Mouse (Mus musculus) cerebellum, adult (tissue): ENCODE data around the gene Scamp5.

Experiments used
- ATAC-seq: cut with Nextera tagmentation; 2 replicates; pipeline ENCODE4 v1.9.2; 2017; ENCODE audit warnings: mild to moderate bottlenecking, moderate library complexity, mixed read lengths; ENCODE audit not compliant: insufficient number of reproducible peaks, low FRiP score, low TSS enrichment

Scamp5 gene

GRCm38 (mm10) chr9:57420321-57421120 lies 47.3 kb downstream of the Scamp5 start:
- no peak for ATAC-seq

DNA sequence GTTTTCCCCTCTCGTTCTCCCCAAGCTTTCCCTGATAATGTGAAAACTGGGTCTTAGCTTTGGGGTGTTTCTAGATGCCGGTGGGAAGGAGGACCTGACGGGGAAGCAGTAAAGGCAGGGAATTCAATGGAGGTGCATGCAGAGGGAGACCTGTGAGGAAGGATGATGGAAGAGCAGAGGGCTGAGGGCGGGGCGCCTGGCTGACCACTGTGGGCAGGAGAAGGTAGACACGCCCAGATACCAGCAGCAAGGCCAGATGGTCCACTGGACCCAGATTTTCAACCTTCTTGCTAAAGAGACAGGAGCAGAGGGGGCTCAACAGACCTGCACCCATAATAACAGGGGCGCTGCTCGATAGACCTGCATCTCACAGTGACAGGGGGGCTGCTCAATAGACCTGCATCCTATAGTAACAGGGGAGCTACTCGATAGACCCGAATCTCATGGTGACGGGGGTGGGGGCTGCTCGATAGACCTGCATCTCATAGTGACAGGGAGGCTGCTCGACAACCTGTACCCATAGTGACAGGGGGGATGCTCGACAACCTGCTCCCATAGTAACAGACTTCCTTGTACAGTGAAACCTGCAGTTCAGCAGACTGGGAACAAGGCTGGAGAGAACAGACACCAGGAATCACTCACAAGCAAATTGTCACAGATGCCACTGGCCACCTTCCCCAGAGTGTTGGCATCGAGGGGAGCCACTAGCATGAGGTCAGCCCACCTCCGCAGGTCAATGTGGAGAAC lies 48.2 kb downstream of the Scamp5 start:
- ATAC-seq: no peak

DNA sequence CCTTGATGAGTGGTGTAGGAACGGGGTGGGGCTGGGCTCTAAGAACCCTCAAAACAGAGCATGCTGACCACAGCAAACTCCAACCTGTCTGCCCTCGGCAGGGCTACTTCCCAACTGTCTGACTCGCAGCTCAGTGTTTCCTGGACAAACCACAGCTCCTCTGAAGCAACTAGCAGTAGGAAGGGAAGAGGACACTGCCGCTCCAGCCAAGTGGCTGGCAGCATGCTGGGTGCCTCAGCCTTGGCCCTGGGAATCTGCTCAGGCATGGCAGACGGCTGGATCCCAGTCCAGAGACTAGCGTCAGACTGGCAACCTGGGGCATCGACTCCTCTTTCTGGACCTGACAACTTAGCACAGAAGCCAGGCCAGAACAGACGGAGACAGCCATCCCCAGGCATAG lies 50.5 kb downstream of the Scamp5 start:
- peak; percentile 92 for ATAC-seq

DNA sequence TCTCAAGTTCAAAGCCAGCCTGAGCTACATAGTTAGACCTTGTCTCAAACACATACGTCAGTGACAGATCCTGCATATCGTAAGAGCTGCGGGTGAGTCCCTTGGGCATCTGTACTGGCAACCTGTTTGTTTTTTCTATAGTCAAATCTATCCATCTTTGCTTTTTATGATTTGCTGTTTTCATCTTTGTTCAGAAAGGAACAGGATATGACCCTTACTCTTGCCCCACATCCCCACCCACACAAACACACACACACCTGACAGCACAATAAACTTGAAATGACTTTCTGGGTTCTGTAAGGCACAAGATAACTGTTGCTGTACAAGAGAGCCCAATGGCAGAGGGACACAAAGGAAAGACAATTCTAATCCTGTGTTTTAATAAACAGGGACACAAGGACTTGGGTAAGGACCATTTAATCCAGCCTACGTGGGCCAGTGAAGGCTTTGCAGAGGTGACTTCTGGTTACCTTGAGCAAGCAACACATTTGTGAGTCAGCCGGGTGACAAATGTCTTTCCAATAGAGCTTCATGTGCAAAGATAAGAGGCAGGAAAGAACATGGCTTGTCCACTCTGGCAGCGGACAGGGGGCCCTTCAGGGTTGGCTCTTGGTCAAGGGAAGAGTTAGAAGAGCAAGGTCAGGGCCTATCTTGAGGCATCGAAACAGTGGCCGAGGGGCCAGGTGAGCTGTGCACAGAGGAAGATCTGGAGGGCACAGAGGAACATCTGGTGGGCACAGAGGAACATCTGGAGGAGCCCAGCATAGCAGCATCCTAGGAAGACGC lies 60.5 kb downstream of the Scamp5 start:
- no peak for ATAC-seq

DNA sequence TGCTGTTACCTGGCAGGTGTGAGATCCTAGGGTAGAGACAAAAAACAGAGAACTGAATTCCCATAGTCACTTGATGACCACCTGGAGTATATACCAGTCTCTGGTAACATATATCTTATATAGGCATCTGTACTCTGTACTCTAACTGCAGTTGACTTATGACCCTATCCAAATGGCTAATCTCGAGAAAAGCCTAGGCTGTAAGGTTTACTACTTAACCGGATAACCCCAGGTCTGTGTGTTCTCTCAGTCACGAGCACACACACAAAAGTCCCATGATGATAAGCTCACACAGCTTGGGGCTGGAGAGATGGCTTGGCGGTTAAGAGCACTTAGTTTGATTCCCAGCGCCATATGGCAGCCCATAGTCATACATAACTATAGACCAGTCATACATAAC lies 61.5 kb downstream of the Scamp5 start:
- no peak for ATAC-seq

DNA sequence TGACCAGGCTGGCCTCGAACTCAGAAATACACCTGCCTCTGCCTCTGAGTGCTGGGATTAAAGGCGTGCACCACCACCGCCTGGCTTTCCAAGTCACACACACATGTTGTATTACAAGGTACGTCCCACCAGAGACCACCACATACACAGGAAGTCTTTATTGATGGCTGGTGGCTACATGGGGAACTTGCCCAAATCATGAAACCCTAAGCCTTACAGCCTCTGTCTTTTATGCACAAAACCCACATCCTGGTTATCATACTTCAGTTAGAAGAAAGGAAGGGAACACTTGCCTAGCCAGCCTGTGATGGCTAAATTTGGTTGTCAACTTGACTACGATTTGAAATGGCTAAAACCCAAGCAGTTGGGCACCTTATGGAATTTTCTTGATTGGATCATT lies 63.8 kb downstream of the Scamp5 start:
- no peak for ATAC-seq

DNA sequence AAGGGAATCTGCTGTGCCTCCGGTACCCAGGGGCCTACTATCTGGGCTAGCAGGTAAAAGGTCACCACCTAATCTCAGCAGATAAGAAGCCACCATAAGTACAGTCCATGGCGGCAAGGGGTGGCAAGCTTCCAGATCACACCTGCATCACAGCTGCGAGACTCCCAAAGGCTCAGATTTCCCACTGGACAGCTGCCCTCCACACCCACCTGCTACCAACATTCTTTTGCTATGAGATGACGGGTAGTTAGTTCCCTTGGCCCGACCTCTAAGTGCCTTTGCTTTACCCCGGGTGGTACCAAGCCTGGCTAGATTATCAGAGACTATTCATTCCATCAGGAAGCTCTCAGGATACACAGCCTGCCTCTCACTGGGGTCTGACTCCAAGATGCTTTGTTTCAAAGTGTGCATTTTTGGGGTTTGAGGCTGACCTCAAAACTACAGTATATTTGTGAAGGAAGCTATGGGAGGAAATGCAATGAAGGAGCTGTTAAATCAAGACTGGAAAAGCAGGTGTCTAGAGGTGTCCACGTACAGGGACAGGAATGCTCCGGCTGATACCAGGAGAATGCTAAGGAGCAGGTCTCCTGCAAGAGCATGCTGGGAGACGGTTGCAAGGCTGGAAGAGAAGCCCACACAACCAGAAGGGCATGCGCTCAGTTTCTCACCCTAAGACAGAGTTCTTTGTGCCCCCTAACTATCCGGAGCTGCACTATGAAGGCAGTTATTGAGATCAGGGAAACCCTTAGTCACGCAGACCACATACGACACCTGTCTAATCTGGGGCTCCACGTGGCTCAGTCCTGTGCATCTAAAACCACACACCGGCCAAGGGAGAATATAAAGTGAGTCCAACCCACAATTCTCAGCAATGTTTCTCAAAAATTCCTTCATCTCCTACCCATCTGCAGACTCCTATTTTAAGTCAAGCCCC lies 65.3 kb downstream of the Scamp5 start:
- no peak for ATAC-seq

GRCm38 (mm10) chr9:57398773-57399172 lies 69.1 kb downstream of the Scamp5 start:
- no peak for ATAC-seq

DNA sequence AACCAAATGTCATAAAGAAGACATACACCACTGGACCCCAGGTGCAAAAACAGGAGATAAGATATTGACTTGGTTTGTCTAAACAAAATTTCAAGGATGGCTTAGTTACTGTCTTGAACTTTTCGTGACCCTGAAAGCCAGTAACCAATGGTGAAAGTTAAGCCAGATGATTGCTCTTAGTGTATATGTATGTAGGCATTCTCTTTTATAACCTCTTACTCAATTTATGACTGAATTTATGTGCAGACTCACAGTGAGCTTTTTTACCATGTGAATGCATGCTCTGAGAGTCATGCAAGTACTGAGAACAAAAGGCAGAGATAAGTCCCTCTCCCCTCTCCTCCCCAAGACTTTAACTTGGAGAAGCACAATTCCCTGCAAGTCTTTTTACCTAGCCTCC lies 75.0 kb downstream of the Scamp5 start:
- no peak for ATAC-seq
